Mouse (Mus musculus) testis, adult 2 months (tissue): ENCODE data around the gene Mvd. TPM values are rescaled to one million over a fixed set of nuclear protein-coding genes. Genes with fewer than 3 reads are reported as not detected.

Experiments
- H3K27ac ChIP-seq: fragments of 200-500 bp; 2 replicates; pipeline ENCODE4 v1.5.1; 2012; ENCODE audit warnings: low read depth, low read length; ENCODE audit not compliant: control insufficient read depth, insufficient read depth
- H3K27me3 ChIP-seq: fragments of 200-500 bp; 2 replicates; pipeline ENCODE4 v1.6.1; 2012; ENCODE audit warnings: mild to moderate bottlenecking, low read length, moderate library complexity; ENCODE audit not compliant: control insufficient read depth, insufficient read depth
- H3K36me3 ChIP-seq: fragments of 200-500 bp; 2 replicates; pipeline ENCODE4 v1.6.1; 2012; ENCODE audit warnings: mild to moderate bottlenecking, low read length; ENCODE audit not compliant: control insufficient read depth, insufficient read depth
- H3K4me1 ChIP-seq: fragments of 200-500 bp; 2 replicates; pipeline ENCODE4 v1.6.1; 2012; ENCODE audit warnings: low read length; ENCODE audit not compliant: control insufficient read depth, insufficient read depth
- H3K4me3 ChIP-seq: fragments of 200-500 bp; 2 replicates; pipeline ENCODE4 v1.5.1; 2012; ENCODE audit warnings: low read depth, mild to moderate bottlenecking, low read length, moderate library complexity, mixed read lengths; ENCODE audit not compliant: control insufficient read depth
- CTCF ChIP-seq: fragments of 200-500 bp; IDR thresholded peaks from 2 replicates; pipeline ENCODE4 v1.5.1; 2012; ENCODE audit warnings: low read depth, mild to moderate bottlenecking, inconsistent platforms, low read length, moderate library complexity; ENCODE audit not compliant: control insufficient read depth, insufficient read depth, insufficient replicate concordance
- POLR2A ChIP-seq: fragments of 200-500 bp; IDR thresholded peaks from 2 replicates; pipeline ENCODE4 v1.6.1; 2012; ENCODE audit warnings: low read depth, mild to moderate bottlenecking, inconsistent platforms, low read length, moderate library complexity; ENCODE audit not compliant: control insufficient read depth
- polyA plus RNA-seq: library from polyadenylated mRNA; depleted of rRNA; stranded (reverse); fragments of >200 nt; gene quantifications from 2 replicates; pipeline ENCODE4 v1.2.3, GENCODE M21; 2012

The Mvd gene
- polyA plus RNA-seq, 1 experiment = 6.6 TPM

- H3K36me3 ChIP-seq = no peaks in the 10 kb centered on the region
- no peaks in the 10 kb centered on the region for H3K4me1 ChIP-seq
- no peak overlapping the region for H3K4me3 ChIP-seq
- no peak for TF ChIP-seq POLR2A
- no peak for TF ChIP-seq CTCF
- H3K27ac ChIP-seq = no peak overlapping the region
- H3K27me3 ChIP-seq = no peaks in the 10 kb centered on the region
Measured at GRCm38 (mm10) chr8:122423659-122424058, 19.6 kb downstream of the Mvd start.

DNA sequence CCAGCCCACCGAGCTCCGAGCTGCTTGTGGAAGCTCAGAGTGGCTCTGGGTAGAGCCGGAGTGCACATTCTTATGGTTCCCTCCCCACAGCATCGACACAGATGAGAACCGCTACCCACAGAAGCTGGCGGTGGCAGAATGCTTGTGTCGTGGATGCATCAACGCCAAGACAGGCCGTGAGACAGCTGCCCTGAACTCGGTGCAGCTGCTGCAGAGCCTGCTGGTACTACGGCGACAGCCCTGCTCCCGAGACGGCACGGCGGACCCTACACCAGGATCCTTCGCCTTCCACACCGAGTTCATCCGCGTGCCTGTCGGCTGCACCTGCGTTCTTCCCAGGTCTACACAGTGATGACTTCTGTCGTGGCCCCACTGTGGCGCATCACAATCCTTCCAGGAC is 20.0 kb downstream of the Mvd start:
- H3K4me3 ChIP-seq = no peak overlapping the region
- H3K4me1 ChIP-seq = no peaks in the 10 kb centered on the region
- TF ChIP-seq CTCF = no peak
- TF ChIP-seq POLR2A = no peak
- no peaks in the 10 kb centered on the region for H3K27me3 ChIP-seq
- H3K27ac ChIP-seq = no peak overlapping the region
- no peaks in the 10 kb centered on the region for H3K36me3 ChIP-seq

- Histone ChIP-seq H3K36me3 (no peaks in the 10 kb centered on the region), H3K27me3 (no peaks in the 10 kb centered on the region), H3K4me3 (no peak within 1 kb of the TSS), H3K27ac (no peak within 1 kb of the TSS), H3K4me1 (no peaks in the 10 kb centered on the region)
- no peak for TF ChIP-seq POLR2A
- no peak for TF ChIP-seq CTCF
Measured at GRCm38 (mm10) chr8:122421376-122422070, 21.7 kb downstream of the Mvd start, which contains the start of gene Il17c. Gene Il17c (plus strand): TSS chr8:122422020.

GRCm38 (mm10) chr8:122419881-122420555 is 23.2 kb downstream of the Mvd start:
- H3K4me3 ChIP-seq = no peak overlapping the region
- TF ChIP-seq POLR2A = no peak
- no peaks in the 10 kb centered on the region for H3K27me3 ChIP-seq
- H3K27ac ChIP-seq = no peak overlapping the region
- no peaks in the 10 kb centered on the region for H3K4me1 ChIP-seq
- 0 out of 2 replicates have a peak, but pooled peaks cover 2% of the 10 kb centered on the region for H3K36me3 ChIP-seq

DNA sequence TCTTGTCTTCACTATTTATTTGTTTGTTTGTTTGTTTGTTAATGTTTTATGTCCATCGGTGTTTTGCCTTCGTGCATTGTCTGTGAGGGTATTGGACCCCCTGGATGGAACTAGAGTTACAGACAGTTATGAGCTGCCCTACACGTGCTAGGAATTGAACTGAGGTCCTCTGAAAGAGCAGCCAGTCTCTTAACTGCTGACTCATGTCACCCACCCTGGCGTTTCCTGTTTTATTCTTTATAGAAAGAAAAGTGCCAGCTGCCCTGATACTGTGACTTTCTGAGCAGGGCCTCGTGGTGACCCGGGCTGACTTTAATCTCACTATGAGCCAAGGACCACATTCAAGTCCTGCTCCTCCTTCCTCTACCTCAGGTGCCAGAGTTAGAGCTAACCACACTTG is 27.7 kb downstream of the Mvd start:
- TF ChIP-seq CTCF = no peak
- no peak for TF ChIP-seq POLR2A
- H3K27me3 ChIP-seq = no peaks in the 10 kb centered on the region
- no peak overlapping the region for H3K4me3 ChIP-seq
- H3K36me3 ChIP-seq = peaks cover 13% of the 10 kb centered on the region
- H3K27ac ChIP-seq = no peak overlapping the region
- no peaks in the 10 kb centered on the region for H3K4me1 ChIP-seq

GRCm38 (mm10) chr8:122414311-122414710 is 28.9 kb downstream of the Mvd start:
- no peaks in the 10 kb centered on the region for H3K27me3 ChIP-seq
- H3K36me3 ChIP-seq = peaks cover 16% of the 10 kb centered on the region
- no peak for TF ChIP-seq POLR2A
- TF ChIP-seq CTCF = no peak
- H3K4me3 ChIP-seq = no peak overlapping the region
- H3K27ac ChIP-seq = no peak overlapping the region
- no peaks in the 10 kb centered on the region for H3K4me1 ChIP-seq

DNA sequence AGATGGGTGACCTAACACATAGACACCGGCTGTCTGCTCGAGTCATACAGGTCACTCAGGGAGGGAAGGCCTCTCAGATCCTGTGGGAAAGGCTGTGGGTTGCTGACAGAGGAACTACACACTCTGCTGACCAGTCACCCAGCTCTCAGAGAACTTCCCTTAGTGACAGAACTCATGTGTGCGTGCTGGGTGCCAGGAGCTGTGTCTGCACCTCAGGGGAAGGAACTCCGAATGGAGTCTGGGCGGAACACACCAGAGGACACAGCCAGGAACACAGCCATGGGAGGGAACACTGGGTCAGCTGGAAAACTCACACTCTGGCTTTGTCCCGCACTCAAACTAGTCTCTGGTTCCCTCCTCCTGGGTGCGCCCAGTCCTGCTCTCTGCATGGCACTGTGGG is 35.5 kb downstream of the Mvd start:
- Histone ChIP-seq H3K27me3 (no peaks in the 10 kb centered on the region), H3K36me3 (peaks cover 13% of the 10 kb centered on the region), H3K4me3 (no peak overlapping the region), H3K27ac (no peak overlapping the region), H3K4me1 (no peaks in the 10 kb centered on the region)
- TF ChIP-seq CTCF (no peak), POLR2A (no peak)
